Mouse (Mus musculus): ENCODE results near the gene Dmbt1.
"Not testable (repeated sequence)": the region's sequence is repeated elsewhere in the genome, so short reads cannot be mapped to it uniquely, and the experiment has no call there.

Dmbt1 gene

GRCm38 (mm10) chr7:131054808-131055370 lies 23.0 kb downstream of the Dmbt1 start:
- DNase-seq: no peak

GRCm38 (mm10) chr7:131057918-131058317 lies 26.1 kb downstream of the Dmbt1 start:
- DNase-seq: not testable (repeated sequence)

- DNase-seq: not testable (repeated sequence)
These were observed 28.0 kb downstream of the Dmbt1 start for GRCm38 (mm10) chr7:131059808-131060207.

- no peak for DNase-seq
These were observed 30.7 kb downstream of the Dmbt1 start for GRCm38 (mm10) chr7:131062541-131062940.

GRCm38 (mm10) chr7:131068191-131068590 lies 36.3 kb downstream of the Dmbt1 start:
- not testable (repeated sequence) for DNase-seq

GRCm38 (mm10) chr7:131073476-131073875 lies 41.6 kb downstream of the Dmbt1 start:
- DNase-seq: not testable (repeated sequence)

- DNase-seq: not testable (repeated sequence)
These were observed 42.2 kb downstream of the Dmbt1 start for GRCm38 (mm10) chr7:131074098-131074497.

- peak; percentile 5 for DNase-seq
These were observed 44.1 kb downstream of the Dmbt1 start for GRCm38 (mm10) chr7:131075956-131076355.

- DNase-seq: not testable (repeated sequence)
These were observed 50.5 kb downstream of the Dmbt1 start for GRCm38 (mm10) chr7:131082403-131082802.

GRCm38 (mm10) chr7:131112486-131112885 lies 80.6 kb downstream of the Dmbt1 start:
- DNase-seq: peak; percentile 24

GRCm38 (mm10) chr7:131113676-131114075 lies 81.8 kb downstream of the Dmbt1 start:
- no peak for DNase-seq

GRCm38 (mm10) chr7:131114434-131114833 lies 82.6 kb downstream of the Dmbt1 start:
- no peak for DNase-seq

- no peak for DNase-seq
These were observed 90.5 kb downstream of the Dmbt1 start for GRCm38 (mm10) chr7:131122210-131122807.

- no peak for DNase-seq
These were observed 98.2 kb downstream of the Dmbt1 start for GRCm38 (mm10) chr7:131130021-131130420.

GRCm38 (mm10) chr7:131133181-131133580 lies 101.3 kb downstream of the Dmbt1 start:
- DNase-seq: no peak

GRCm38 (mm10) chr7:131146214-131146613 lies 114.4 kb downstream of the Dmbt1 start, which contains the start of gene 4933402N03Rik:
4933402N03Rik (minus strand) TSS chr7:131146314.
- DNase-seq: no peak

- no peak for DNase-seq
These were observed 118.3 kb downstream of the Dmbt1 start for GRCm38 (mm10) chr7:131150179-131150578.

- DNase-seq: no peak
These were observed 121.2 kb downstream of the Dmbt1 start for GRCm38 (mm10) chr7:131153044-131153443.

- no peak for DNase-seq
These were observed 130.4 kb downstream of the Dmbt1 start for GRCm38 (mm10) chr7:131162251-131162650.

- DNase-seq: no peak
These were observed 135.9 kb downstream of the Dmbt1 start for GRCm38 (mm10) chr7:131167771-131168170.

- no peak for DNase-seq
These were observed 137.2 kb downstream of the Dmbt1 start for GRCm38 (mm10) chr7:131169099-131169498.
